8 mouse cellular contexts compared by ENCODE assay signal in the genomic region with DNA sequence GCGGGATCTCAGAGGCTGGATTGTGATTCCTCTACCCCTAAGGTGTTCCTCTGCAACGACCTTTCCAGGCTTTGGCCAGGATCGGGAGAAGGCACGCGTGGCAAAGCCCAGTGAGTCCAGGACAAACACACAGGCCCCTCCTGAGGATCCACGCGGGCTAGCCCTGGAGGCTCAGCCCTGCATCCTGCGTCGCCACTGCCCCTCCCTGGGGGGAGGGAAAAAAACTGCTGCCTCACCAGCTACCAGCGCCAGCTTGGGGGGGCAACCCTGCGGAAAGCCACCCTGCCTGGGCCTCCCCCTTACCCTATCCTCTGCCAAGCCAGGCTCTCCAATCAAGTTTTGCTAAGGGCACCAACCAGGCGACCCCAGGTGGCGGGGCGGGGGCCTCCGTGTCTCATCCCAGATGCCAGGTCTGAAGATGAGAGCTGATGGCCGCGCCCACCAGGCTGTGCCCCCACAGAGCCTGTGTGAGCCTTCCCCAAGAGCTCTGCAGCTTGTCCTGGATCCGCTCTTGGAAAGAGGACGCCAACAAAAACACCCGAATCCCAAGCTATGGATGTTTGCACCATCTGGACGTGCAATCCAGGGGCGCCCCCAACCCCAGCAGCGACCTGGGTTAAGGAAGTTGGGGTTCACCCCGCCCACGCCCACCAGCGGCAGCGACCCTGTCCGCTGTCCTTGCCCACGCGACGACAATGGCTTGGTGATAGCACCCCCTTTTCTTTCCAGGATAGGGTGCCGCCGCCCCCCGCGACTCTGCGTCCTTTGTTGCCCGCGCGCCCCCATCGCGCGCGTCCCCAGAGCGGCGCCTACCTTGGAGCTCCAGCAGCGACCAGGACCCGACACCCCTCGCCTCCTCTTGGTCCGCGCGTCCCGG. TPM values are rescaled to one million over a fixed set of nuclear protein-coding genes. Genes with fewer than 3 reads are reported as not detected.
DNase-seq lines count a peak whose midpoint lies in the region; ATAC-seq lines count a peak whose summit lies in the region.

No protein-coding gene starts in this region.

- H3K4me2 ChIP-seq in forebrain, embryonic 16.5 days (ENCODE audit: low read length): peak overlapping the region; percentile 89

- H3K27ac ChIP-seq in forebrain, embryonic 16.5 days (ENCODE audit: low read length): peak overlapping the region; percentile 99
- H3K27ac ChIP-seq in hindbrain, embryonic 10.5 days: peak overlapping the region; percentile 97

- H3K4me3 ChIP-seq in forebrain, embryonic 16.5 days (replicated peaks; ENCODE audit: low read length): peak overlapping the region; percentile 86
- H3K4me3 ChIP-seq in hindbrain, embryonic 10.5 days: peak overlapping the region; percentile 94

- DNase-seq in lung, adult 18-20 months: peak; percentile 23 to 51
- DNase-seq in lung, postnatal 14 days: no peak
- DNase-seq in hindbrain, embryonic 10.5 days (ENCODE audit: low spot score): peak; percentile 57
- DNase-seq in layer of hippocampus, adult 9-11 months: peak; percentile 72
- peak; percentile 60 to 70 for DNase-seq in lung, postnatal 4 days
- peak; percentile 65 for DNase-seq in right cerebral cortex, postnatal 25 days

- H3K9ac ChIP-seq in forebrain, embryonic 16.5 days (replicated peaks; ENCODE audit: low read depth, low read length): peak overlapping the region; percentile 97

- 0 out of 2 replicates have a peak, but pooled peaks have one; percentile 12 for ATAC-seq in cerebellum, adult (ENCODE audit: insufficient number of reproducible peaks, low FRiP score, low TSS enrichment)
- peak; percentile 27 for ATAC-seq in forebrain, embryonic 16.5 days

- H3K9me3 ChIP-seq in forebrain, embryonic 16.5 days (ENCODE audit: control insufficient read depth, low read length): no peaks in the 10 kb centered on the region
- H3K9me3 ChIP-seq in hindbrain, embryonic 10.5 days: no peaks in the 10 kb centered on the region

- H3K4me1 ChIP-seq in forebrain, embryonic 16.5 days (replicated peaks; ENCODE audit: control insufficient read depth, insufficient read depth, low read length): peaks cover 61% of the 10 kb centered on the region
- peaks cover 66% of the 10 kb centered on the region for H3K4me1 ChIP-seq in hindbrain, embryonic 10.5 days (replicated peaks)

- no peaks in the 10 kb centered on the region for H3K27me3 ChIP-seq in forebrain, embryonic 16.5 days (replicated peaks; ENCODE audit: control insufficient read depth, insufficient read depth, low read length)
- 0 out of 2 replicates have a peak, but pooled peaks cover 3% of the 10 kb centered on the region for H3K27me3 ChIP-seq in hindbrain, embryonic 10.5 days (ENCODE audit: insufficient read depth, poor library complexity, severe bottlenecking)

- no peaks in the 10 kb centered on the region for H3K36me3 ChIP-seq in forebrain, embryonic 16.5 days (ENCODE audit: control insufficient read depth, insufficient read depth)
- H3K36me3 ChIP-seq in hindbrain, embryonic 10.5 days: peaks cover 10% of the 10 kb centered on the region

- 1% methylated on average over 52 of the region's 52 CpGs for WGBS in forebrain, embryonic 16.5 days
- WGBS in hindbrain, embryonic 10.5 days: 1% methylated on average over 52 of the region's 52 CpGs

RNA-seq across cellular contexts. Expression of a gene that starts 0.8 kb away (rescaled TPM):
- 16.2 and 16.6 TPM in 2 replicates for polyA plus RNA-seq in forebrain, embryonic 16.5 days (2015; fragmentation: Nextera tagmentation; extraction: Ambion mirVana)
- polyA plus RNA-seq in hindbrain, embryonic 10.5 days (2016; fragmentation: Nextera tagmentation; extraction: Ambion mirVana): 6.0 and 8.1 TPM in 2 replicates

RNA-seq across cellular contexts. Expression of a gene that starts 8.5 kb away (rescaled TPM):
- polyA plus RNA-seq in forebrain, embryonic 16.5 days (2015; fragmentation: Nextera tagmentation; extraction: Ambion mirVana): 0.41 and 0.86 TPM in 2 replicates
- 0.09 and 0.12 TPM in 2 replicates for polyA plus RNA-seq in hindbrain, embryonic 10.5 days (2016; fragmentation: Nextera tagmentation; extraction: Ambion mirVana)

RNA-seq across cellular contexts. Expression of a gene that starts 29.7 kb away (rescaled TPM):
- polyA plus RNA-seq in forebrain, embryonic 16.5 days (2015; fragmentation: Nextera tagmentation; extraction: Ambion mirVana): 212 and 215 TPM in 2 replicates
- 366 and 403 TPM in 2 replicates for polyA plus RNA-seq in hindbrain, embryonic 10.5 days (2016; fragmentation: Nextera tagmentation; extraction: Ambion mirVana)
